Mouse (Mus musculus): ENCODE results near the gene Adgrg5. TPM values are rescaled to one million over a fixed set of nuclear protein-coding genes. Genes with fewer than 3 reads are reported as not detected.

The Adgrg5 gene
- polyA plus RNA-seq, 1 experiment from 2014 or later, result not detected

DNA sequence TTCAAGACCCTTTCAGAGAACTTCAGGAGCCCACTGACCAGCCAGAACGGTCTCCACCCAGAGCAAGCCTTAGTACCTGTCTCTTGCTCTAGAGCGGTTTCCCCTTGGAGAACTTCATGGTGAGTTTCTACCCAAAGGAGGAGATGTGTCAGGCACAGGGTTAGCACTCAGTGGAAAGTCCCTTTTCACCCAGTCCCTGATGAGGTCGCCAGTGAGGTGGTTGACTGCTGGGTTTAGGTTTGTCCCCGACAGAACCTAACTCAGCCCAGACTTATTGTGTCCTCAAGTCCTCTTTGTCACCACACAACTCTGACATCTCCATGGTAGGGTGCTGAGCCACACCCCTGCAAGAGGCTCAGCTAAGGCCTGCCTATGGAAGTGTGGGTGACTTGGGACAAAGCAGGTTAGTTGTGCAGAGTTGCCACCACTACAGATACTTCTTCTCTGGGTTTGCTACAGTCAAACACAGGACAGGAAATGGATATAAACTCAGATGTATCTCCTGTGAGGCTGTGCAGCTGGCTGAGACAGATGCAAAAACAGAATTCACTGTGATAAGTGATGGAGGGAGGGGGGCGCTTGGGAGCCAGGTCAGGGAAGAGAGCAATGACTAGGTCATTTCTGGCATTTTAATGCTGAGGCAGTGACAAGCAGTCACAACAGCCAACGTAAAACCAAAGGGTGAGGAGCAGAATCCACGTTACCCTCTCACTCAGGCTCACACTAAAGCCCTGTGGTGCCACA is 30.3 kb downstream of the Adgrg5 start:
- Histone ChIP-seq H3K4me3 (ENCODE audit: low read depth, low read length) (no peak overlapping the region), H3K27ac (ENCODE audit: low read length) (no peak overlapping the region), H3K27me3 (ENCODE audit: control insufficient read depth, insufficient read depth, low read depth, low read length) (no peaks in the 10 kb centered on the region), H3K36me3 (ENCODE audit: control insufficient read depth, insufficient read depth, low read length) (no peaks in the 10 kb centered on the region), H3K4me1 (ENCODE audit: control insufficient read depth, insufficient read depth, low read length) (no peaks in the 10 kb centered on the region), H3K9me3 (replicated peaks; ENCODE audit: control insufficient read depth, low read length, poor library complexity, severe bottlenecking) (no peaks in the 10 kb centered on the region), H3K4me2 (ENCODE audit: low read length) (no peak overlapping the region), H3K9ac (ENCODE audit: low read depth, low read length) (no peak overlapping the region)
- 76% methylated on average over 7 of the region's 7 CpGs for WGBS
- no peak for ATAC-seq

DNA sequence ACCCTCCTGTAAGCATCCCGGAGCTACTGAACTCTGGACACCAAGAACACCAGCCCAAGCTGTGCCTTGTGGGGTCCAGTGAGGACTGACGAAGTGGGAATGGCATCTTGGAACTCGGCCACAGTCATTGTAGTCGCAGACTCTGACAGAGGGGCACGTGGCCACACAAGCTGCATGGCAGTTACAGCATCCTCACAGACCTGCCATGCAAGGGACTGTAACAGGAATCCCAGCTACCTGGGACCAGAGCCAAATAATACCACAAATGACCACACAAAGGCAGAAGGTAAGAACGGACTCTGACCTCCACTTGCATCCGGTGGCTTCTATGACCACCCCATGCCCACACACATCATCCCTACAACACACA is 30.9 kb downstream of the Adgrg5 start:
- Histone ChIP-seq H3K4me2 (ENCODE audit: low read length) (no peak overlapping the region), H3K4me1 (ENCODE audit: control insufficient read depth, insufficient read depth, low read length) (no peaks in the 10 kb centered on the region), H3K36me3 (ENCODE audit: control insufficient read depth, insufficient read depth, low read length) (no peaks in the 10 kb centered on the region), H3K9ac (ENCODE audit: low read depth, low read length) (no peak overlapping the region), H3K9me3 (replicated peaks; ENCODE audit: control insufficient read depth, low read length, poor library complexity, severe bottlenecking) (no peaks in the 10 kb centered on the region), H3K27me3 (ENCODE audit: control insufficient read depth, insufficient read depth, low read depth, low read length) (no peaks in the 10 kb centered on the region), H3K27ac (ENCODE audit: low read length) (no peak overlapping the region), H3K4me3 (ENCODE audit: low read depth, low read length) (no peak overlapping the region)
- 70% methylated on average over 7 of the region's 7 CpGs for WGBS
- ATAC-seq, result no peak

DNA sequence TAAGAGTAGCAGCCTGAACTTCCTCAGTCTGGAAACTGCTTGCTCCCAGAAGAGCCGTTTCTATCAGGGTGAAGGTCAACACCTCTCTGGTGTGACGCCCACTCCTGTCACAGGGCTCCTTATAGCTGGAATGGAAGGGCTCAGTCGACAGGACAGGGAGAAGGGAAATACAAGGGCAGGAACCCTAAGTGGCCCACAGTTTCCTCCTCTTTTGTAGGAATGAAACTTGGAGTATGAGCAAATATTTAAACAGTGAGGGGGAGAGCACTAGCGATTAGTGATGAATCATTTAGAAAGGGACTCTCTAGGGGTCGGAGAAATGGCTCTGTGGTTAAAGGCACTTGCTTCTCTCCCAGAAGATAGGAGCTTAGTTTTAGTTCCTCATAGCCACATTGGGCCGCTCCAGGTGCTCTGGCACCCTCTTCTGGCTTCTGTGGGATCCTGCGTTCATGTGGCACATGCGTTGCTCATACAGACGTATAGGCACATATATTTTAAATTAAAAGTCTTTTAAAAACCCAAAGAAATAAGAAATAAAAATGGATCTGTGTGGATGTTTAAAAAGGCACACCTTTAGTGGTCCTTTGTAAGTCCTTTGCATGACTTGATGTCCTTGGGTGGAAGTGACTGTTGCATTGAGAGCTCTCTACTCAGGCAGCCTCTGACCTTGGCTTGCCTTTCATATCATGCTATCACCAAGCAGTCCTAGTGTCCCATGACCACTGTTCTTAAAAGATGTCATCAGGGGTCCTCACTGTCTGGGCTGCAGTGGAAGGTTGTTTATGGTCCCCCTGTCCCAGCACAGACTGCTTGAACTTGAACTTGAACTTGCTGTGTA is 31.6 kb downstream of the Adgrg5 start:
- no peak for ATAC-seq
- Histone ChIP-seq H3K9ac (ENCODE audit: low read depth, low read length) (no peak overlapping the region), H3K4me2 (ENCODE audit: low read length) (no peak overlapping the region), H3K27me3 (ENCODE audit: control insufficient read depth, insufficient read depth, low read depth, low read length) (no peaks in the 10 kb centered on the region), H3K36me3 (ENCODE audit: control insufficient read depth, insufficient read depth, low read length) (no peaks in the 10 kb centered on the region), H3K4me3 (ENCODE audit: low read depth, low read length) (no peak overlapping the region), H3K27ac (ENCODE audit: low read length) (no peak overlapping the region), H3K9me3 (replicated peaks; ENCODE audit: control insufficient read depth, low read length, poor library complexity, severe bottlenecking) (no peaks in the 10 kb centered on the region), H3K4me1 (ENCODE audit: control insufficient read depth, insufficient read depth, low read length) (no peaks in the 10 kb centered on the region)
- WGBS, result 41% methylated on average over 9 of the region's 9 CpGs

DNA sequence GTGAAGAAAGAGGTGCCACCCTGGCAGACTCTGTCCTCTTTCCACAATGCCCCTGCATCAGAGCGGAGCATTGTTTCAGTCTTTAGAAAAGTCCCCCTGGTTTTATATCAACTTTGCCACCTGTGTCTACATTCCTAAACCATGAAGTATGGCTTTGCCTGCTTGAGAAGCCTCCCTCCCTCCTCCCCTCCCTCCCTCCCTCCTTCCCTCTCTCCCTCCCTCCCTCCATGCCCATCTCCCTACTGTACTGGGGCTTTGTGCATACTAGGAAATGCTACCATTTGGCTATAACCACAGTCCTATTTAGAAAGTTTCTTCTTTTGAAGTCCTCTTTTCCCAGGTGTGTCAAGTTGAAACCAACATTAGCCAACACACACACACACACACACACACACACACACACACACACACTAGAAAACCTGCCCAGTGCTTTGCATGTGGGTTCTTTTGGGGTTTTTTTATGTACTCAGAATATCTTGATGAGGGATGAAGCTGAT is 32.6 kb downstream of the Adgrg5 start:
- H3K9me3 ChIP-seq (replicated peaks; ENCODE audit: control insufficient read depth, low read length, poor library complexity, severe bottlenecking), result no peaks in the 10 kb centered on the region
- 95% methylated on average over 1 of the region's 1 CpGs for WGBS
- ATAC-seq, result no peak
- no peak overlapping the region for H3K4me3 ChIP-seq (ENCODE audit: low read depth, low read length)
- H3K4me2 ChIP-seq (ENCODE audit: low read length), result no peak overlapping the region
- H3K27ac ChIP-seq (ENCODE audit: low read length), result no peak overlapping the region
- no peaks in the 10 kb centered on the region for H3K4me1 ChIP-seq (ENCODE audit: control insufficient read depth, insufficient read depth, low read length)
- no peaks in the 10 kb centered on the region for H3K27me3 ChIP-seq (ENCODE audit: control insufficient read depth, insufficient read depth, low read depth, low read length)
- H3K9ac ChIP-seq (ENCODE audit: low read depth, low read length), result no peak overlapping the region
- H3K36me3 ChIP-seq (ENCODE audit: control insufficient read depth, insufficient read depth, low read length), result no peaks in the 10 kb centered on the region

DNA sequence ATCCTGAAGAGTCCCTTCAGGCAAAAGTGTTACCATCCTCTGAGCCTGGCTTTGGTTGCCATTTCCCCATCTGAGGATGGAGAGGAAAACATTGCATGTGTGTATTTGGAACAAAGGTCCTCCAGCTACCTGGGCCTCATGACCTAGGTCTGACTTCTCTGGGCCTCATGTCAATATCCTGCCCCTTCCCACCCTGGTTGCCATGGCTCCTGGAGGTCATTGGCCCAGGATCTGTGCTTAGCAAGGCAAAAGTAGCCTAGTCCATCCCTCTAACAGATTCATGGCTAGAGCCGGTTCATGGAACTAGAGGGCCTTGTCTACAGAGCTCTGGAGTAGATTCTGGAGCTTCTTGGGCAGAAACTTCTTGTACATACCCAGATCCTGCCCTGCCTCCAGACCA is 38.7 kb downstream of the Adgrg5 start:
- Histone ChIP-seq H3K9ac (ENCODE audit: low read depth, low read length) (no peak overlapping the region), H3K27me3 (ENCODE audit: control insufficient read depth, insufficient read depth, low read depth, low read length) (no peaks in the 10 kb centered on the region), H3K4me1 (ENCODE audit: control insufficient read depth, insufficient read depth, low read length) (no peaks in the 10 kb centered on the region), H3K9me3 (replicated peaks; ENCODE audit: control insufficient read depth, low read length, poor library complexity, severe bottlenecking) (no peaks in the 10 kb centered on the region), H3K4me3 (ENCODE audit: low read depth, low read length) (no peak overlapping the region), H3K36me3 (ENCODE audit: control insufficient read depth, insufficient read depth, low read length) (no peaks in the 10 kb centered on the region), H3K4me2 (ENCODE audit: low read length) (no peak overlapping the region), H3K27ac (ENCODE audit: low read length) (no peak overlapping the region)
- ATAC-seq, result no peak
- WGBS, result 81% methylated on average over 1 of the region's 1 CpGs

DNA sequence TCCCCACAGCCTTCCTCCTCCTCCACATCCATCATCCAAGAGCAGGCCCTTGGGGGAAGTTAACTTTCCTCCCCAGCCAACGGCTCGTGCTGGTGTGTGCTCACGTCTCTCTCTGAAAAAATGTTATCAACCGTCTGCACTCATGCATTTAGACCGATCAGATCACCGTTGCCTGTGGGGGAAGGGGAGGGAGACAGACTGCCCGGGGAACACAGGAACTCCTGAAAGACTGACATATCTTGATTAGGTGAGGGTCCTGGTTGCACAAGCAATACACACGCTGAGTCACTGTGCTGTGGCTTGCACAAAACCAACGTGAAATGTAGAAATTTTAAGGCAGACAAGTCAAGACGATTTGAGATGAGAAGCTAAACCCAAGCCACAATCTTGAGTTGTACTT is 41.3 kb downstream of the Adgrg5 start:
- no peaks in the 10 kb centered on the region for H3K27me3 ChIP-seq (ENCODE audit: control insufficient read depth, insufficient read depth, low read depth, low read length)
- H3K4me2 ChIP-seq (ENCODE audit: low read length), result no peak overlapping the region
- H3K9ac ChIP-seq (ENCODE audit: low read depth, low read length), result no peak overlapping the region
- H3K4me3 ChIP-seq (ENCODE audit: low read depth, low read length), result no peak overlapping the region
- H3K9me3 ChIP-seq (replicated peaks; ENCODE audit: control insufficient read depth, low read length, poor library complexity, severe bottlenecking), result no peaks in the 10 kb centered on the region
- 71% methylated on average over 10 of the region's 10 CpGs for WGBS
- H3K27ac ChIP-seq (ENCODE audit: low read length), result no peak overlapping the region
- H3K4me1 ChIP-seq (ENCODE audit: control insufficient read depth, insufficient read depth, low read length), result no peaks in the 10 kb centered on the region
- no peaks in the 10 kb centered on the region for H3K36me3 ChIP-seq (ENCODE audit: control insufficient read depth, insufficient read depth, low read length)
- no peak for ATAC-seq

DNA sequence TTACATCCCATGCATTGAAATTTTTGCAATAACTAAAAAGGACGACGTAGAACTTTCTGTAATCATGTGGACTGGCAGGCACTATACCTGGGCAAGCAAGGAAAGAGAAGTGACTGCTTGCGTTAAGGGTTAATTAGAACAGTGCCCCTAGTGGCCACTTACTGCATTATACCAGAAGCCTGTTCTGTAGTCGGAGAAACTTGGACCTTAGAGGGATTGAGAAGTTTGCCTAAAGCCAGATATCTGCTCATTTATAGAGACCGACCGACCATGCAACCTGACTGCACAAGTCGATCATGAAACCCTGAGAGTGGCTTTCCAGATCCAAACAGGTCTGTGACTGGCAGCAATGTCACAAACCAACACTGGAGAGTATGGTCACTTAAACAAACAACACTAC is 43.1 kb downstream of the Adgrg5 start:
- Histone ChIP-seq H3K4me2 (ENCODE audit: low read length) (no peak overlapping the region), H3K36me3 (ENCODE audit: control insufficient read depth, insufficient read depth, low read length) (no peaks in the 10 kb centered on the region), H3K9ac (ENCODE audit: low read depth, low read length) (no peak overlapping the region), H3K9me3 (replicated peaks; ENCODE audit: control insufficient read depth, low read length, poor library complexity, severe bottlenecking) (no peaks in the 10 kb centered on the region), H3K27ac (ENCODE audit: low read length) (no peak overlapping the region), H3K4me1 (ENCODE audit: control insufficient read depth, insufficient read depth, low read length) (no peaks in the 10 kb centered on the region), H3K27me3 (ENCODE audit: control insufficient read depth, insufficient read depth, low read depth, low read length) (no peaks in the 10 kb centered on the region), H3K4me3 (ENCODE audit: low read depth, low read length) (no peak overlapping the region)
- 20% methylated on average over 7 of the region's 7 CpGs for WGBS
- ATAC-seq, result no peak

DNA sequence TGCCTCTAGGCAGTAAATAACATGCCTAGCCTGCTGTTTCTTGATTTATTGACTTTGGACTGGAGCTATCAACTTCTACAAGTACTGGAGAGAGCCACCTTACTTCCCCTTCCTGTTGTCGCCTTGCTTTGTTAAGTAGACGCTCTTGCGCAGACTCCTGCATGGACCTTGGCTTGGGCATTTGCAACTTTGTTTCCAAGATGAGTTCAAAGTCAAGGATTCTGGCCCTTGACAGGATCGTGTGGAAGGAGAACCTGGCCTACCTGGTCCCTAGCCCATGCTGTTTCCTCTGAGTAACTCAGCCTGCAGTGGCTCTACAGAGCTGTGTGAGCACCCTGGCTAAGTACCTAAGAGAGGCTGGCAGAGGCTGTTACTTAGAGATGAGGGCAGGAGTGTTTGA is 43.6 kb downstream of the Adgrg5 start:
- no peaks in the 10 kb centered on the region for H3K9me3 ChIP-seq (replicated peaks; ENCODE audit: control insufficient read depth, low read length, poor library complexity, severe bottlenecking)
- no peaks in the 10 kb centered on the region for H3K36me3 ChIP-seq (ENCODE audit: control insufficient read depth, insufficient read depth, low read length)
- 87% methylated on average over 4 of the region's 4 CpGs for WGBS
- no peaks in the 10 kb centered on the region for H3K4me1 ChIP-seq (ENCODE audit: control insufficient read depth, insufficient read depth, low read length)
- no peak overlapping the region for H3K9ac ChIP-seq (ENCODE audit: low read depth, low read length)
- no peak overlapping the region for H3K27ac ChIP-seq (ENCODE audit: low read length)
- no peak overlapping the region for H3K4me2 ChIP-seq (ENCODE audit: low read length)
- no peak for ATAC-seq
- H3K27me3 ChIP-seq (ENCODE audit: control insufficient read depth, insufficient read depth, low read depth, low read length), result no peaks in the 10 kb centered on the region
- no peak overlapping the region for H3K4me3 ChIP-seq (ENCODE audit: low read depth, low read length)

DNA sequence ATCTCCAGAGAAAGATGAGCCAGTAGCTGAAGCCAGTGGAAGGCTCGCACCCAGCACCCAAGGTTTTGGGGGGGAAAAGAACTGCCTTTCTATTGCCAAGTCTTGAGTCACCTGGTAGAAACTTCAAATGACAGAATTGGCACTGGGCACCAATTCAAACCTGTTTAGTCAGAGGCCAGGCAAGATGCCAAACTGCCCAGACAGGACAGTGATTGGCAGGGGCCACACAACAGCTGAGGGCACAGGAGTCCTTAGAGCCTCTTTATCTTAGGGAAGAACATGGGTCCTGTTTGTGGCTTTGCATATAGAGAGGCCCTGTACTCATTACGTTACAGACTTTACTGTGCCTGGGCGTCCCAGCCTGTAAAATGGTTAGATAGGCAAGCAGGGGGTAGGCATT is 44.1 kb downstream of the Adgrg5 start:
- no peaks in the 10 kb centered on the region for H3K4me1 ChIP-seq (ENCODE audit: control insufficient read depth, insufficient read depth, low read length)
- H3K9me3 ChIP-seq (replicated peaks; ENCODE audit: control insufficient read depth, low read length, poor library complexity, severe bottlenecking), result no peaks in the 10 kb centered on the region
- WGBS, result 72% methylated on average over 3 of the region's 3 CpGs
- no peak overlapping the region for H3K4me2 ChIP-seq (ENCODE audit: low read length)
- no peak overlapping the region for H3K9ac ChIP-seq (ENCODE audit: low read depth, low read length)
- no peak overlapping the region for H3K4me3 ChIP-seq (ENCODE audit: low read depth, low read length)
- H3K36me3 ChIP-seq (ENCODE audit: control insufficient read depth, insufficient read depth, low read length), result no peaks in the 10 kb centered on the region
- no peak overlapping the region for H3K27ac ChIP-seq (ENCODE audit: low read length)
- ATAC-seq, result no peak
- no peaks in the 10 kb centered on the region for H3K27me3 ChIP-seq (ENCODE audit: control insufficient read depth, insufficient read depth, low read depth, low read length)

Measured in midbrain, embryonic 16.5 days (tissue).